Mouse (Mus musculus) c-Kit-positive CD71-positive TER-119-negative erythroid progenitor cells, embryonic 14.5 days (primary cell): ENCODE data around the gene Tubb2b.

Experiments used
- DNase-seq: peaks from one replicate; pipeline ENCODE4 v3.0.0-alpha.2; 2013; ENCODE audit warnings: low read depth

Gene Tubb2b

GRCm38 (mm10) chr13:34130226-34130731 lies at the start of gene Tubb2b:
Tubb2b (minus strand) TSS chr13:34130466.
- DNase-seq, result no peak

GRCm38 (mm10) chr13:34174025-34174424 lies 43.8 kb upstream of the Tubb2b start:
- no peak for DNase-seq

GRCm38 (mm10) chr13:34163304-34163975 lies 33.2 kb upstream of the Tubb2b start:
- no peak for DNase-seq

GRCm38 (mm10) chr13:34162491-34163303 lies 32.4 kb upstream of the Tubb2b start, which contains the start of gene Psmg4:
Psmg4 (plus strand) TSS chr13:34162964.
- DNase-seq, result peak; percentile 90

- DNase-seq, result no peak
Measured at GRCm38 (mm10) chr13:34159926-34160325, 29.7 kb upstream of the Tubb2b start.

- no peak for DNase-seq
Measured at GRCm38 (mm10) chr13:34157596-34158157, 27.4 kb upstream of the Tubb2b start.

GRCm38 (mm10) chr13:34156840-34157185 lies 26.5 kb upstream of the Tubb2b start:
- no peak for DNase-seq

- DNase-seq, result no peak
Measured at GRCm38 (mm10) chr13:34156133-34156839, 26.0 kb upstream of the Tubb2b start.

GRCm38 (mm10) chr13:34154931-34155272 lies 24.6 kb upstream of the Tubb2b start:
- no peak for DNase-seq

GRCm38 (mm10) chr13:34154217-34154930 lies 24.1 kb upstream of the Tubb2b start:
- no peak for DNase-seq

GRCm38 (mm10) chr13:34153254-34154011 lies 23.2 kb upstream of the Tubb2b start:
- DNase-seq, result no peak

GRCm38 (mm10) chr13:34152695-34153094 lies 22.4 kb upstream of the Tubb2b start:
- no peak for DNase-seq

GRCm38 (mm10) chr13:34151425-34151824 lies 21.2 kb upstream of the Tubb2b start:
- no peak for DNase-seq

GRCm38 (mm10) chr13:34150271-34151027 lies 20.2 kb upstream of the Tubb2b start:
- DNase-seq, result no peak

- no peak for DNase-seq
Measured at GRCm38 (mm10) chr13:34149463-34150176, 19.4 kb upstream of the Tubb2b start.

- DNase-seq, result no peak
Measured at GRCm38 (mm10) chr13:34148767-34149392, 18.6 kb upstream of the Tubb2b start.

GRCm38 (mm10) chr13:34148181-34148580 lies 17.9 kb upstream of the Tubb2b start:
- no peak for DNase-seq

- no peak for DNase-seq
Measured at GRCm38 (mm10) chr13:34146916-34147315, 16.6 kb upstream of the Tubb2b start.

GRCm38 (mm10) chr13:34143389-34143788 lies 13.1 kb upstream of the Tubb2b start:
- no peak for DNase-seq
